Mouse (Mus musculus) cortical plate, adult 2 months (tissue): ENCODE data around the gene Ccdc15.

Experiments
- CTCF ChIP-seq: fragments of 200-500 bp; IDR thresholded peaks from 2 replicates; pipeline ENCODE4 v1.5.1; 2011; ENCODE audit warnings: mild to moderate bottlenecking, control low read depth, low read length; ENCODE audit not compliant: insufficient read depth; ENCODE audit errors: extremely low read depth
- POLR2A ChIP-seq: fragments of 200-500 bp; IDR thresholded peaks from 2 replicates; pipeline ENCODE4 v1.6.1; 2011; ENCODE audit warnings: mild to moderate bottlenecking, low read length, control low read depth; ENCODE audit not compliant: insufficient read depth; ENCODE audit errors: extremely low read depth

DNA sequence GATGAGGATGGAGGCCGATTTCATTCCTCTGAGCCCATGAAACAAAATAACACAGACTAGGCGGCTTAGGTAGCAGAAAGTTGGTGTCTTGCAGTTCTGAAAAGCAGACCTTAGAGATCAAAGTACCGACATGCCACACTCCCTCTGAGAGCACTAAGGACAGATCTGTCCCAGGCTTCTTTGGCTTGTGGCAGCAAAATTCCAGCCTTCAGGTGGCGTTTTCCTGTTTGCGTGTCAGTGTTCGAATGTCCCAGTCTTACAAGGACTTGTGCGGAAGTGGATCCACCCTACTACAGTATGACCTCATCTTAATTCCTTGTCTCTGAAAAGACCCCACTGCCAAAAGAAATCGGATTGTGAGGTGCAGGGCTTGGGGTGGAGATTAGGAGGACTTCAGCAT, 20.6 kb upstream of the Ccdc15 start:
- TF ChIP-seq CTCF (no peak), POLR2A (no peak)
